Mouse (Mus musculus): Measurements from ENCODE around the gene Gtf2a2. TPM values are rescaled to one million over a fixed set of nuclear protein-coding genes. Genes with fewer than 3 reads are reported as not detected.

The Gtf2a2 gene
- polyA plus RNA-seq, 1 experiment from 2014 or later, result 223 TPM

DNA sequence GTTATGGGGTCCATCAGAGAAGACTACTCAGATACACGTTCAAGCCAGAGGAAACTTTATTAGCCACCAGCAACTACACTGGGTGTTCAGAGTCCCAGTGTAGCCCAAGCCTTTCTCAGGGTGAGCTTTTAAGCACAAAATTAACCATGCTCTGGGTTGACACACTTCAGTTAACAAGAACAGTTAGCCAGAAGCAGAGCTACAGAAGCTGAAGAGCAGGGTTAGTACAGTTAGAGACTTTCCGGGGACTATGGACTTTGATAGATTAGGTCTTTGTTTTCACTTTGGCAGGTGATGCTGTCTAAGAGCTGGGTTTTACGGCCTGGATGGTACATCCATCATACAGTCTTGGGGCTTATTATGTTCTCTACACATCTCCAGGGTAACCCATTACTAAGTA, 40.4 kb downstream of the Gtf2a2 start:
- DNase-seq (ENCODE audit: low spot score), result no peak
- Histone ChIP-seq H3K4me1 (replicated peaks; ENCODE audit: control insufficient read depth, insufficient read depth, low read length) (no peaks in the 10 kb centered on the region; the same call in 1 of the 2 replicates), H3K4me2 (ENCODE audit: low read depth, low read length, severe bottlenecking) (no peak overlapping the region), H3K36me3 (ENCODE audit: control insufficient read depth, insufficient read depth, low read length) (no peaks in the 10 kb centered on the region), H3K27ac (ENCODE audit: low read depth, low read length) (no peak overlapping the region), H3K27me3 (ENCODE audit: control insufficient read depth, insufficient read depth, low read length) (no peaks in the 10 kb centered on the region), H3K9ac (ENCODE audit: low read length) (no peak overlapping the region), H3K9me3 (ENCODE audit: control insufficient read depth, low read length) (no peaks in the 10 kb centered on the region), H3K4me3 (ENCODE audit: low read depth, low read length) (no peak overlapping the region)
- WGBS, result 86% methylated on average over 3 of the region's 3 CpGs
- no peak for ATAC-seq (replicated peaks; ENCODE audit: low FRiP score)

DNA sequence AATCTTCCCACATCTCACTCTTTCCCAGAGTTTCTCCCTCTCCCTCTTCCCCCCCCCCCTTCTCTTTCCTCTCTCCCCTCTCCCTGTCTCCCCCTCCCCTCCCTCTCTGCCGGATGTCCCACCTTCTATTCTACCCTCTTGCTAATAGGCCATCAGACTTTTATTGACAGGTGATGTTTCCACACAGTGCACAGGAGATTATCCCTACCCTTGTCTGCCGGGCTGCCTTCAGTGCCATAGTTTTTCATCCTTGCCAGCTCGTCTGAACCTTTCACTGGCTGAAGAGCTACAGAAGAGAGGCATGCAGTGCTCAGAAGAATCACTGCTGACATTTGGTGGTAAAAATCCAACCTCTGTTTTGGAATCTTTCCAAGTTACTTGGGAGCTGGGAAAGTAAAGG, 41.1 kb downstream of the Gtf2a2 start:
- Histone ChIP-seq H3K9ac (ENCODE audit: low read length) (no peak overlapping the region), H3K36me3 (ENCODE audit: control insufficient read depth, insufficient read depth, low read length) (no peaks in the 10 kb centered on the region), H3K27me3 (ENCODE audit: control insufficient read depth, insufficient read depth, low read length) (no peaks in the 10 kb centered on the region), H3K4me1 (replicated peaks; ENCODE audit: control insufficient read depth, insufficient read depth, low read length) (no peaks in the 10 kb centered on the region), H3K4me3 (ENCODE audit: low read depth, low read length) (no peak overlapping the region), H3K9me3 (ENCODE audit: control insufficient read depth, low read length) (no peaks in the 10 kb centered on the region), H3K27ac (ENCODE audit: low read depth, low read length) (no peak overlapping the region), H3K4me2 (ENCODE audit: low read depth, low read length, severe bottlenecking) (no peak overlapping the region)
- ATAC-seq (replicated peaks; ENCODE audit: low FRiP score), result no peak
- DNase-seq (ENCODE audit: low spot score), result no peak
- WGBS, result 46% methylated on average over 3 of the region's 3 CpGs

DNA sequence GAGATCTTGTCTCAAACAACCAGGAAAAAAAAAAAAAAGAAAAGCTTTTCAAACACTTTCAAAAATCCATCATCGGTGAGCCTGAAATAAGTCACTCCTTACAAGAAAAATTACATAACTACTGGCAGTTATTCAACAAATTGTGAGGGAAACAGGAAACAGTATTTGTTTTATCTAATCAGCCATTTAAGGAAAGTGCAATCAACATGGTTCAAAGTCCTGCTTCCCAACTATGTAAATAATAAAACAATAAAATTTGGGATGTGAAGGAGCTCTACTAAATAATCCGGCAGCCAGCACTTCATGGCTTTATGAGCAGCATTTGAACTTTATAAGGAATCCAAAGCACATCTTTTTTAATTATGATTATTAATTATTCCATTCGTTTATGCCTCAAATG, 49.7 kb downstream of the Gtf2a2 start:
- DNase-seq (ENCODE audit: low spot score), result no peak
- Histone ChIP-seq H3K9me3 (ENCODE audit: control insufficient read depth, low read length) (no peaks in the 10 kb centered on the region), H3K4me3 (ENCODE audit: low read depth, low read length) (no peak overlapping the region), H3K4me1 (replicated peaks; ENCODE audit: control insufficient read depth, insufficient read depth, low read length) (no peaks in the 10 kb centered on the region), H3K36me3 (ENCODE audit: control insufficient read depth, insufficient read depth, low read length) (no peaks in the 10 kb centered on the region), H3K4me2 (ENCODE audit: low read depth, low read length, severe bottlenecking) (no peak overlapping the region), H3K27me3 (ENCODE audit: control insufficient read depth, insufficient read depth, low read length) (no peaks in the 10 kb centered on the region), H3K27ac (ENCODE audit: low read depth, low read length) (no peak overlapping the region), H3K9ac (ENCODE audit: low read length) (no peak overlapping the region)
- WGBS, result 93% methylated on average over 3 of the region's 3 CpGs
- no peak for ATAC-seq (replicated peaks; ENCODE audit: low FRiP score)

DNA sequence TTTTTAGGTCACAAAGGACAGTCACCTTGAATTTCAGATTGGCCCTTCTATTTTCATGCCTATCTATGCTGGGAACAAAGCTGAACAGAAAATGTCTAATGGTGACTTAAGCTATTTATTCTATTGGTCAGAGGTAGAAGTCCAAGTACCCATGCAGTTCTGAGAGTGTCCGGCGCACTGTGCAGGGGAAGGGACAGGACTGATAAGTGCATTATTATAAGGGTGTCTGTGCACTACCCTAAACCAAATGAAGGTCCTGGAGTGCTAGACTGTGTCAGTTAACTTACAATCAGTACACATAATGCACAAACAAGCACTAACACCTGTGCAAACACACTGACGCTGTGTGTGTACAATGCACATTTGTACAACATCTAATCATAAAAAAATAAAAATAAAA, 55.1 kb downstream of the Gtf2a2 start:
- Histone ChIP-seq H3K4me3 (ENCODE audit: low read depth, low read length) (no peak overlapping the region), H3K9ac (ENCODE audit: low read length) (no peak overlapping the region), H3K27me3 (ENCODE audit: control insufficient read depth, insufficient read depth, low read length) (no peaks in the 10 kb centered on the region), H3K9me3 (ENCODE audit: control insufficient read depth, low read length) (no peaks in the 10 kb centered on the region), H3K4me2 (ENCODE audit: low read depth, low read length, severe bottlenecking) (no peak overlapping the region), H3K36me3 (ENCODE audit: control insufficient read depth, insufficient read depth, low read length) (no peaks in the 10 kb centered on the region), H3K27ac (ENCODE audit: low read depth, low read length) (no peak overlapping the region), H3K4me1 (replicated peaks; ENCODE audit: control insufficient read depth, insufficient read depth, low read length) (no peaks in the 10 kb centered on the region)
- no peak for DNase-seq (ENCODE audit: low spot score)
- no peak for ATAC-seq (replicated peaks; ENCODE audit: low FRiP score)
- WGBS, result 90% methylated on average over 3 of the region's 3 CpGs

DNA sequence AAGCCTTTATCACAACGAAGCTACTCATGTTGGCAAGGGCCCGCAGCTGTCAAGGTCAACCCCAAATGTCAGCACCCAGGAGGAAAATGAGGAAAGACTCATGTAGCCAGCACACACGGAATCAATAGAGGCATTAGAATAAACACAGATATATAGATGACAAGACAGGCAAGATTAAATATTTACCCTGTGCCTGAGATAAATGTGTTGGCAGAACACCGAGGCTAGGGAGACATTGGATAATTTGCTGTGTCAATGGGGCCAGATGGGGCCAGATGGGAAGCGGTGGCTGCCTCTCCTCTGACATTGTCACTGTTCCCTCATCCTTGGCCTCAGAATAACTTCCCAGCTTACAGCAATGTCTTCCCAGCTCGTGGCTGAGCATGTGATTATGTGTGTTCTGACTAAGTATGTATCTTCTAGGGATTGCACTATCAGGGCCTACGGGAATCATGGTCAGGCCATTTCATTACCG, 57.6 kb downstream of the Gtf2a2 start:
- Histone ChIP-seq H3K4me3 (ENCODE audit: low read depth, low read length) (no peak overlapping the region), H3K27ac (ENCODE audit: low read depth, low read length) (no peak overlapping the region), H3K9ac (ENCODE audit: low read length) (no peak overlapping the region), H3K4me2 (ENCODE audit: low read depth, low read length, severe bottlenecking) (no peak overlapping the region), H3K9me3 (ENCODE audit: control insufficient read depth, low read length) (no peaks in the 10 kb centered on the region), H3K27me3 (ENCODE audit: control insufficient read depth, insufficient read depth, low read length) (no peaks in the 10 kb centered on the region), H3K36me3 (ENCODE audit: control insufficient read depth, insufficient read depth, low read length) (no peaks in the 10 kb centered on the region), H3K4me1 (replicated peaks; ENCODE audit: control insufficient read depth, insufficient read depth, low read length) (no peaks in the 10 kb centered on the region)
- DNase-seq (ENCODE audit: low spot score) (no peak), ATAC-seq (replicated peaks; ENCODE audit: low FRiP score) (no peak)
- WGBS, result 82% methylated on average over 8 of the region's 8 CpGs

DNA sequence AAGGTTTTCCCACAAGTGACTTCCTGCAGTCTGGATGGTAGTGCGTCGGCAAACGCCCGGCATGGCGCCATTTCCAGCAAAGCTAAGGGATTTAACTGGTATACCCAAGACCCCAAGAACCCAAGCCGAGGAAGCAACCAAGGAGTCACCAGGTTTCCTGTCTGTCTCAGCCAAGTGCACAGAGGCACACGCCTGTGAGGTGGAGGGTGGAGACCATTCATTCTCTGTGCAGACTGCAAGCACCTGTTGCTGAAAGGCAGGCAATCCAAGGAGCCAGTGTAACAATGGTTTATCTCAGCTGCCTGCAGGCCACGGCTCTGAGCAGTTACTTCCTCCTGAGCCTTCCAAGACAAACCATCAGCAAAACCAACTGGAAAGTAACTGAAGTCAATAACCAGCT, 60.0 kb downstream of the Gtf2a2 start:
- H3K27me3 ChIP-seq (ENCODE audit: control insufficient read depth, insufficient read depth, low read length), result no peaks in the 10 kb centered on the region

More for the DNA sequence above, 60.0 kb downstream of the Gtf2a2 start:
- ATAC-seq (replicated peaks; ENCODE audit: low FRiP score) (no peak), DNase-seq (ENCODE audit: low spot score) (no peak)
- H3K27ac ChIP-seq (ENCODE audit: low read depth, low read length), result no peak overlapping the region
- H3K4me1 ChIP-seq (replicated peaks; ENCODE audit: control insufficient read depth, insufficient read depth, low read length), result no peaks in the 10 kb centered on the region
- H3K9ac ChIP-seq (ENCODE audit: low read length), result no peak overlapping the region
- no peaks in the 10 kb centered on the region for H3K36me3 ChIP-seq (ENCODE audit: control insufficient read depth, insufficient read depth, low read length)
- WGBS, result 83% methylated on average over 8 of the region's 8 CpGs
- H3K4me2 ChIP-seq (ENCODE audit: low read depth, low read length, severe bottlenecking), result no peak overlapping the region
- no peak overlapping the region for H3K4me3 ChIP-seq (ENCODE audit: low read depth, low read length)
- no peaks in the 10 kb centered on the region for H3K9me3 ChIP-seq (ENCODE audit: control insufficient read depth, low read length)

Other genes starting within 250 kb of the Gtf2a2 start
- 110 and 120 TPM in 2 replicates for gene Bnip2, start 23.1 kb upstream of the Gtf2a2 start, polyA plus RNA-seq (2014; fragmentation: Nextera tagmentation; extraction: Ambion mirVana)
- gene Gcnt3, start 25.5 kb downstream of the Gtf2a2 start, polyA plus RNA-seq (2014; fragmentation: Nextera tagmentation; extraction: Ambion mirVana), result not detected in 2 replicates
- 3.6 and 6.0 TPM in 2 replicates for gene Fam81a, start 130.0 kb downstream of the Gtf2a2 start, polyA plus RNA-seq (2014; fragmentation: Nextera tagmentation; extraction: Ambion mirVana)
- 10.5 and 11.1 TPM in 2 replicates for gene Myo1e, start 194.8 kb downstream of the Gtf2a2 start, polyA plus RNA-seq (2014; fragmentation: Nextera tagmentation; extraction: Ambion mirVana)